22 mouse cellular contexts compared by ENCODE assay signal in the genomic region with DNA sequence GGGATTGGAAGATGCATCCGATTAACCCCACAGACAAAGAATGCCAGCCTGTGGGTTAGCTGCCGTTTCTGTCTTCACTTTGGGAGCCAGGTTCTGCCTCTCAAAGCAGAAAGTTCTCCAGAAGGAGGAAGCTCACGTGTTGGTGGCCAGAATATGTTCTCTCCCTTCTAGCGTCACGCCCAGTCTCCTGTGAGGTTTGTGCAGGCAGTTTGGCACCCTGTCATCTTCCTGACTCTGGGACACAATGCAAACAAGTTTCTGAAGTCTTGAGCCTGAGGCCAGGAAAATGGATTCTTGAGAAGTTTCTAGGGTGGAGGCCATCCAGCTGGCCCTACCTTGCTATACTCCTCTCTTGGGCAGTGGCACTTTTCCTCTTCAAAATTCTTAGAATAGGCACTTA. TPM values are rescaled to one million over a fixed set of nuclear protein-coding genes. Genes with fewer than 3 reads are reported as not detected.
DNase-seq lines count a peak whose midpoint lies in the region; ATAC-seq and TF ChIP-seq lines count a peak whose summit lies in the region.
"Had no signal": no experiment of that assay in that cellular context is flagged by ENCODE, and none has a peak within 500 bp of the region (broad histone marks: within the 10 kb centered on the region; RNA-seq: fewer than 3 reads in every experiment).

No protein-coding gene starts in this region.

- WGBS in lung, adult 2 months, result 61% methylated on average over 5 of the region's 5 CpGs

- TF ChIP-seq POLR2A in lung, adult 2 months (IDR thresholded peaks at IDR 0.05; ENCODE audit: borderline replicate concordance, extremely low read depth, low read depth, low read length), result no peak

- peak; percentile 69 to 77 for DNase-seq in lung, adult 18-20 months
- DNase-seq in lung, adult 2 months, result no peak
- peak; percentile 10 for DNase-seq in fat pad, adult 2 months (ENCODE audit: extremely low read depth, low read depth, low spot score)
- peak; percentile 34 for DNase-seq in lung, postnatal 10 days
- DNase-seq in left cerebral cortex, postnatal 25 days (ENCODE audit: low spot score in 2 of 2), result no peak
- DNase-seq: adrenal gland, adult 2 months; adrenal gland, postnatal 14 days; cerebellum, adult 11 months; cerebellum, adult 8-10 months; cerebellum, postnatal 10 days; cerebellum, postnatal 36 days; embryo, embryonic 11 days; gastrocnemius, postnatal 10 days; heart, adult 11 months had no signal

- no peak for TF ChIP-seq CTCF in lung, adult 2 months (IDR thresholded peaks at IDR 0.05; ENCODE audit: insufficient read depth, low read length)

- peak; percentile 41 for ATAC-seq in megakaryocyte, adult 5-6 weeks (ENCODE audit: poor library complexity, severe bottlenecking)

- 0 out of 2 replicates have a peak, but pooled peaks cover under 1% of the 10 kb centered on the region for H3K4me1 ChIP-seq in lung, adult 2 months (ENCODE audit: control insufficient read depth, insufficient read depth, low read length)
- H3K4me1 ChIP-seq: forebrain, embryonic 13.5 days had no signal

- no peak overlapping the region for H3K4me3 ChIP-seq in lung, adult 2 months (replicated peaks; ENCODE audit: extremely low read depth, low read depth, low read length)
- H3K4me3 ChIP-seq: embryonic facial prominence, embryonic 10.5 days; embryonic facial prominence, embryonic 13.5 days; erythroblast, embryonic 14.5 days; forebrain, embryonic 10.5 days; forebrain, embryonic 13.5 days; hindbrain, embryonic 12.5 days; hindbrain, embryonic 15.5 days had no signal

- intact Hi-C loops in left cerebral cortex, postnatal 25 days (cut with DNase I), result no loop called here

RNA-seq across cellular contexts. Expression of a gene that starts 5.8 kb away (rescaled TPM):
- polyA plus RNA-seq in lung, adult 2 months (2012; rRNA removed), result 11.4 and 12.1 TPM in 2 replicates
- 1.1 and 1.8 TPM in 2 replicates for total RNA-seq in megakaryocyte, adult 5-6 weeks (2015)
- total RNA-seq in megakaryocyte, adult 5-6 weeks (2017), result 2.2 and 3.9 TPM in 2 replicates
- 1 to 10 TPM; 2.5 to 3.2 TPM for total RNA-seq in left cerebral cortex, postnatal 25 days (2021)

Comparison
In these comparisons a context has a peak if more than half of its experiments do, and no peak if none do; other contexts are left out.
1. DNase-seq: peak in lung, adult 18-20 months (2 of 2), fat pad, adult 2 months (single experiment) and lung, postnatal 10 days (single experiment); none in lung, adult 2 months (single experiment) and left cerebral cortex, postnatal 25 days (0 of 2).